Mouse (Mus musculus) embryonic facial prominence, embryonic 14.5 days (tissue): ENCODE measurements at regions not wholly inside any gene's neighbourhood (a gene's known extent, or its start where the extent isn't known, plus 50 kb on each side); places are given as distances from the start of the nearest gene placed in this dataset.

Experiments
- ATAC-seq: fragments of 200-750 bp; cut with Nextera tagmentation; 2 replicates; pipeline ENCODE4 v1.8.0; 2017; ENCODE audit warnings: low read depth, moderate number of reproducible peaks, moderate TSS enrichment
- DNase-seq: peaks from one replicate; pipeline ENCODE4 v3.0.0-alpha.2; 2015; ENCODE audit warnings: low spot score
- H3K27ac ChIP-seq: fragments of 300-500 bp; sonication (generic); replicated peaks from 2 replicates; pipeline ENCODE4 v1.5.1; 2014; ENCODE audit warnings: low read depth, mild to moderate bottlenecking, low read length, moderate library complexity
- H3K27me3 ChIP-seq: fragments of 300-500 bp; sonication (generic); replicated peaks from 2 replicates; pipeline ENCODE4 v1.6.1; 2014; ENCODE audit warnings: low read length; ENCODE audit not compliant: control insufficient read depth, insufficient read depth
- H3K36me3 ChIP-seq: fragments of 300-500 bp; sonication (generic); 2 replicates; pipeline ENCODE4 v1.6.1; 2014; ENCODE audit warnings: low read length, mixed read lengths; ENCODE audit not compliant: control insufficient read depth, insufficient read depth
- H3K4me1 ChIP-seq: fragments of 300-500 bp; sonication (generic); 2 replicates; pipeline ENCODE4 v1.6.1; 2014; ENCODE audit warnings: antibody characterized with exemption, low read length; ENCODE audit not compliant: control insufficient read depth, insufficient read depth
- H3K4me2 ChIP-seq: fragments of 300-500 bp; sonication (generic); 2 replicates; pipeline ENCODE4 v1.6.1; 2014; ENCODE audit warnings: low read depth, mild to moderate bottlenecking, low read length, moderate library complexity, mixed read lengths
- H3K4me3 ChIP-seq: fragments of 300-500 bp; sonication (generic); 2 replicates; pipeline ENCODE4 v1.5.1; 2014; ENCODE audit warnings: low read depth, mild to moderate bottlenecking, low read length
- H3K9ac ChIP-seq: fragments of 300-500 bp; sonication (generic); 2 replicates; pipeline ENCODE4 v1.6.1; 2014; ENCODE audit warnings: low read depth, mild to moderate bottlenecking, low read length, moderate library complexity, mixed read lengths
- H3K9me3 ChIP-seq: fragments of 300-500 bp; sonication (generic); 2 replicates; pipeline ENCODE4 v1.6.1; 2016; ENCODE audit warnings: low read length; ENCODE audit not compliant: control insufficient read depth
- WGBS: fragments of 180-500 bp; shearing (Covaris S2); extraction: QIAGEN DNeasy Blood & Tissue Kit; methylation state at CpG from one replicate; pipeline ENCODE4 v1.1.7; 2014; 5-methylcytosine and 5-hydroxymethylcytosine counted together

DNA sequence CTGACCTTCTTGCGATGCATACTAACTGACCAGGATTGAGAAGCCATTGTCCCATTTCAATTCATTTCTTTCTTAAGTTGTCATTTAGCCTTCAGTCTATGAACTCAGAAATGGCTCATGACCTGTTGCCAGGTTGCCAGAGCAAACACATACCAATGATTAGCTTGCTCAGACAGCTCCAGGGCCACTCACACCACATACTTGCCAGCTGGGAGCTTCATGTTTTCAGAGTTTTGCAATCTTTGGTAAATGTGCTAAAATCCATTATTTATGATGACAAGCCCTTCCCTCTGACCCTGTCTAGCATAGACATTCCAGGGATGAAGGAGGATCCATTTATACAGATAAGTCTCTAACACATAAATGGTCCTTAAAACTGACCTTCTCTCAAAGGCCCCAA, 121.6 kb upstream of the Bmp4 start:
- Histone ChIP-seq H3K27ac (no peak overlapping the region), H3K36me3 (no peaks in the 10 kb centered on the region), H3K4me3 (no peak overlapping the region), H3K9me3 (no peaks in the 10 kb centered on the region), H3K9ac (no peak overlapping the region), H3K27me3 (no peaks in the 10 kb centered on the region), H3K4me2 (no peak overlapping the region), H3K4me1 (no peaks in the 10 kb centered on the region)
- no peak for DNase-seq
- 83% methylated on average over 1 of the region's 1 CpGs for WGBS
- no peak for ATAC-seq

GRCm38 (mm10) chr14:46508871-46509270, 118.4 kb upstream of the Bmp4 start:
- Histone ChIP-seq H3K27ac (no peak overlapping the region), H3K9me3 (no peaks in the 10 kb centered on the region), H3K4me1 (no peaks in the 10 kb centered on the region), H3K4me3 (no peak overlapping the region), H3K36me3 (no peaks in the 10 kb centered on the region), H3K4me2 (no peak overlapping the region), H3K27me3 (no peaks in the 10 kb centered on the region), H3K9ac (no peak overlapping the region)
- no peak for DNase-seq
- no peak for ATAC-seq
- 69% methylated on average over 5 of the region's 5 CpGs for WGBS

DNA sequence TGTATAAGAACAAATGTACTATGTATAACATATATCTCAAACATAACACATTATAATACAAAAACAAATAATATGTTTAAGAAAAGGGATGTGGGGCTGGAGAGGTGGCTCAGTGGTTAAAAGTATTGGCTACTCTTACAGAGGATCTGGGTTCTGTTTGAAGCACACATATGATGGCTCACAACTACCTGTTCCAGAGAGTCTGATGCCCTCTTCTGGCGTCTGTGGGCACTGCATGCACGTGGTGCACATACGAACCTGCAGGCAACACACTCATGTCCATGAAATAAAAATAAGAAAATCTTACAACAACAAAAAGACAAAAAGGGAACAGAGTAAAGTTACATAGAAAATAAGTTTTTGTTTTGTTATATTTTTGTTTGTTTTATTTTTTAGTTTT, 114.8 kb upstream of the Bmp4 start:
- Histone ChIP-seq H3K27ac (no peak overlapping the region), H3K4me3 (no peak overlapping the region), H3K36me3 (no peaks in the 10 kb centered on the region), H3K4me1 (no peaks in the 10 kb centered on the region), H3K4me2 (no peak overlapping the region), H3K9ac (no peak overlapping the region), H3K9me3 (no peaks in the 10 kb centered on the region), H3K27me3 (no peaks in the 10 kb centered on the region)
- 77% methylated on average over 3 of the region's 3 CpGs for WGBS
- no peak for ATAC-seq
- DNase-seq: no peak

DNA sequence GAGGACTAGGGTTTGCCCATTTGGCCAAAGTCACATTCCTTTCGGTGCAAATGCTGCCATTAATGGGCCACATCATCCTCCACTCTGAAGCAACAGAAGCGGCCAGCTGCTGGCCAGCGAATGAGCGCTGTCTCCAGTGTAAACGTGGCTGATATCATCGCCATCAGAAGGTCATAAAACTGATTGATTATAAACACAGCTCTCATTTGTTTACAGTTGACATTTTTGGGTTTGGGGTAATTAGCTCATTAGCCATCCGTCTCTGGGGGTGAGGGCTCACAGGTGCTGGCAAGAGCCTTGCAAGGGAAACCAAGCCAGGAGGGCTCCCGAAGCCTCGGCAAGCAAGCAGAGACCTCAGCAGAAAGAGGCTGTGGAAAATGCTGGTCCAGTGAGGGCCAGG, 101.1 kb upstream of the Bmp4 start:
- no peaks in the 10 kb centered on the region for H3K27me3 ChIP-seq
- 59% methylated on average over 9 of the region's 9 CpGs for WGBS
- H3K4me2 ChIP-seq: no peak overlapping the region
- H3K27ac ChIP-seq: no peak overlapping the region
- H3K9ac ChIP-seq: no peak overlapping the region
- ATAC-seq: no peak
- no peaks in the 10 kb centered on the region for H3K36me3 ChIP-seq
- DNase-seq: no peak
- H3K4me3 ChIP-seq: no peak overlapping the region
- H3K9me3 ChIP-seq: no peaks in the 10 kb centered on the region
- H3K4me1 ChIP-seq: no peaks in the 10 kb centered on the region

- Histone ChIP-seq H3K4me1 (no peaks in the 10 kb centered on the region), H3K4me2 (no peak overlapping the region), H3K27ac (no peak overlapping the region), H3K9me3 (no peaks in the 10 kb centered on the region), H3K9ac (no peak overlapping the region), H3K4me3 (no peak overlapping the region), H3K27me3 (no peaks in the 10 kb centered on the region), H3K36me3 (no peaks in the 10 kb centered on the region)
- ATAC-seq: no peak
- no peak for DNase-seq
- 67% methylated on average over 2 of the region's 2 CpGs for WGBS
Measured at GRCm38 (mm10) chr14:46491182-46491581, 100.7 kb upstream of the Bmp4 start.

DNA sequence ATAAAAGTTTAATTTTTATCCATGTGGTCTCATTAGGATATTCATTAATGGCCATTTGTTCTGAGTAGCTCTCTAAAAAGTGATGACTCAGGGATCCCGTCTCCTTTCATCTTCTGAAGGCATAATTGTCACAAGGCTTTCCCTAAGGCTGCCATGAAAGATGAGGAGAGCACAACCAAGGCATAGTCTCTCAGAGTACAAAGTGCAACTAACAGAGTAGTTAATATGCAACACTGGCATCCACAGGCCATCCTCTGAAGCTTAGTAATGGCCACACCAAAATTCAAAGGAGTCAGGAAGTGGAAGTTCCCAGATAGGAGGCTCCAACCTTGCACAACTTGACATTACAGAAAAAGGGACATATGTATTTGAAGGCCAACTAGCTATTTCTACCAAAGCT, 97.1 kb upstream of the Bmp4 start:
- H3K4me2 ChIP-seq: no peak overlapping the region
- WGBS: 77% methylated on average over 1 of the region's 1 CpGs
- H3K4me1 ChIP-seq: no peaks in the 10 kb centered on the region
- H3K9me3 ChIP-seq: no peaks in the 10 kb centered on the region
- H3K27ac ChIP-seq: no peak overlapping the region
- H3K36me3 ChIP-seq: no peaks in the 10 kb centered on the region
- H3K27me3 ChIP-seq: no peaks in the 10 kb centered on the region
- H3K9ac ChIP-seq: no peak overlapping the region
- no peak overlapping the region for H3K4me3 ChIP-seq
- DNase-seq (no peak), ATAC-seq (no peak)

- 82% methylated on average over 7 of the region's 7 CpGs for WGBS
Measured at GRCm38 (mm10) chr14:46480396-46480795, 89.9 kb upstream of the Bmp4 start.

GRCm38 (mm10) chr14:46475945-46476344, 85.5 kb upstream of the Bmp4 start:
- Histone ChIP-seq H3K36me3 (no peaks in the 10 kb centered on the region), H3K27me3 (no peaks in the 10 kb centered on the region), H3K4me2 (no peak overlapping the region), H3K4me3 (no peak overlapping the region), H3K4me1 (no peaks in the 10 kb centered on the region), H3K9ac (no peak overlapping the region), H3K27ac (no peak overlapping the region), H3K9me3 (no peaks in the 10 kb centered on the region)
- ATAC-seq (no peak), DNase-seq (no peak)
- 71% methylated on average over 1 of the region's 1 CpGs for WGBS

More at GRCm38 (mm10) chr14:46480396-46480795, 89.9 kb upstream of the Bmp4 start:
- H3K4me2 ChIP-seq: no peak overlapping the region
- no peak overlapping the region for H3K9ac ChIP-seq
- no peaks in the 10 kb centered on the region for H3K36me3 ChIP-seq
- DNase-seq: no peak
- ATAC-seq: no peak
- no peak overlapping the region for H3K27ac ChIP-seq
- no peaks in the 10 kb centered on the region for H3K27me3 ChIP-seq
- no peaks in the 10 kb centered on the region for H3K4me1 ChIP-seq
- H3K9me3 ChIP-seq: no peaks in the 10 kb centered on the region
- H3K4me3 ChIP-seq: no peak overlapping the region

GRCm38 (mm10) chr14:46462967-46463366, 72.5 kb upstream of the Bmp4 start:
- ATAC-seq (no peak), DNase-seq (no peak)
- no peaks in the 10 kb centered on the region for H3K9me3 ChIP-seq
- no peak overlapping the region for H3K4me2 ChIP-seq
- no peaks in the 10 kb centered on the region for H3K36me3 ChIP-seq
- no peaks in the 10 kb centered on the region for H3K4me1 ChIP-seq
- H3K9ac ChIP-seq: no peak overlapping the region
- no peaks in the 10 kb centered on the region for H3K27me3 ChIP-seq
- H3K27ac ChIP-seq: no peak overlapping the region
- no peak overlapping the region for H3K4me3 ChIP-seq
